11 mouse cellular contexts compared by ENCODE assay signal in genomic region chr17:67071231-67072009, GRCm38 (mm10).
A peak's percentile ranks its signal among the peaks of the same experiment; 100 is the strongest.
DNase-seq lines count a peak whose midpoint lies in the region; ATAC-seq and TF ChIP-seq lines count a peak whose summit lies in the region.
"Had no signal": no experiment of that assay in that cellular context is flagged by ENCODE, and none has a peak within 500 bp of the region (broad histone marks: within the 10 kb centered on the region; RNA-seq: fewer than 3 reads in every experiment).

No protein-coding gene starts in this region.

- no peak for TF ChIP-seq POLR2A in kidney, adult 2 months (IDR thresholded peaks at IDR 0.05; ENCODE audit: low read depth, low read length)

- no peak for TF ChIP-seq CTCF in kidney, adult 2 months (conservative IDR thresholded peaks at IDR 0.05; ENCODE audit: insufficient read depth, insufficient read length, low read depth, low read length)
- TF ChIP-seq CTCF in liver, postnatal 0 days (IDR thresholded peaks at IDR 0.05; ENCODE audit: low read depth): no peak

- peak; percentile 25 for DNase-seq in kidney, adult 2 months
- no peak for DNase-seq in kidney, postnatal 4 days
- DNase-seq in brain, embryonic 18.5 days (ENCODE audit: low read depth, low spot score): peak; percentile 54
- peak; percentile 72 to 76 for DNase-seq in cerebellum, postnatal 36 days
- DNase-seq in layer of hippocampus, postnatal 36 days: peak; percentile 37 to 38
- no peak for DNase-seq in liver, postnatal 0 days
- no peak for DNase-seq in MN1 (ENCODE audit: low spot score)
- no peak for DNase-seq in urinary bladder, adult 2 months (ENCODE audit: low spot score)

- WGBS in kidney, adult 2 months: 67% methylated on average over 7 of the region's 7 CpGs
- WGBS in liver, postnatal 0 days (ENCODE audit: insufficient replicate concordance): 73% methylated on average over 7 of the region's 7 CpGs

- H3K9ac ChIP-seq in liver, postnatal 0 days (replicated peaks): no peak overlapping the region
- H3K9ac ChIP-seq: liver, embryonic 15.5 days; neural tube, embryonic 12.5 days had no signal

- no peak overlapping the region for H3K4me3 ChIP-seq in kidney, adult 2 months (ENCODE audit: insufficient read depth, low read depth, low read length)
- H3K4me3 ChIP-seq in liver, postnatal 0 days (ENCODE audit: low read depth, low read length): no peak overlapping the region
- H3K4me3 ChIP-seq: liver, embryonic 15.5 days; neural tube, embryonic 12.5 days had no signal

- H3K9me3 ChIP-seq in liver, postnatal 0 days (ENCODE audit: low read length): no peaks in the 10 kb centered on the region
- H3K9me3 ChIP-seq: liver, embryonic 15.5 days; neural tube, embryonic 12.5 days had no signal

- no peaks in the 10 kb centered on the region for H3K4me1 ChIP-seq in kidney, adult 2 months (ENCODE audit: control insufficient read depth, insufficient read depth, low read length)
- no peaks in the 10 kb centered on the region for H3K4me1 ChIP-seq in liver, postnatal 0 days (ENCODE audit: insufficient read depth)
- H3K4me1 ChIP-seq: liver, embryonic 15.5 days; neural tube, embryonic 12.5 days had no signal

- no peak overlapping the region for H3K4me2 ChIP-seq in liver, postnatal 0 days (ENCODE audit: low read depth, low read length)
- H3K4me2 ChIP-seq: liver, embryonic 15.5 days; neural tube, embryonic 12.5 days had no signal

- TF ChIP-seq EP300 in liver, postnatal 0 days (IDR thresholded peaks at IDR 0.05; ENCODE audit: low read depth): no peak

- no peak overlapping the region for H3K27ac ChIP-seq in kidney, adult 2 months (ENCODE audit: insufficient read depth, low read depth, low read length)
- no peak overlapping the region for H3K27ac ChIP-seq in liver, postnatal 0 days (ENCODE audit: low read depth)
- H3K27ac ChIP-seq: liver, embryonic 15.5 days; neural tube, embryonic 12.5 days had no signal

- no peaks in the 10 kb centered on the region for H3K27me3 ChIP-seq in kidney, adult 2 months (replicated peaks; ENCODE audit: control insufficient read depth, insufficient read depth, low read length)
- no peaks in the 10 kb centered on the region for H3K27me3 ChIP-seq in liver, postnatal 0 days (ENCODE audit: insufficient read depth, low read length)
- H3K27me3 ChIP-seq: liver, embryonic 15.5 days; neural tube, embryonic 12.5 days had no signal

- no peaks in the 10 kb centered on the region for H3K36me3 ChIP-seq in kidney, adult 2 months (ENCODE audit: control insufficient read depth, insufficient read depth, low read length)
- no peaks in the 10 kb centered on the region for H3K36me3 ChIP-seq in liver, postnatal 0 days (replicated peaks; ENCODE audit: insufficient read depth, low read length)
- H3K36me3 ChIP-seq: G1E; liver, embryonic 15.5 days; neural tube, embryonic 12.5 days had no signal

- no peak for ATAC-seq in liver, postnatal 0 days

Comparison
In these comparisons a context has a peak if more than half of its experiments do, and no peak if none do; other contexts are left out.
1. DNase-seq: peak in kidney, adult 2 months (single experiment), brain, embryonic 18.5 days (single experiment), cerebellum, postnatal 36 days (2 of 2) and layer of hippocampus, postnatal 36 days (2 of 2); none in kidney, postnatal 4 days (0 of 2), liver, postnatal 0 days (single experiment), MN1 (single experiment) and urinary bladder, adult 2 months (single experiment).